Mouse (Mus musculus) limb, embryonic 11.5 days (tissue): ENCODE measurements around the gene Lpin2. TPM values are rescaled to one million over a fixed set of nuclear protein-coding genes. Genes with fewer than 3 reads are reported as not detected.
A peak's percentile ranks its signal among the peaks of the same experiment; 100 is the strongest.

Experiments used
- ATAC-seq: fragments of 200-750 bp; cut with Nextera tagmentation; 2 replicates; pipeline ENCODE4 v1.8.0; 2017; ENCODE audit warnings: low read depth; ENCODE audit not compliant: insufficient number of reproducible peaks, low FRiP score, low TSS enrichment
- DNase-seq: peaks from one replicate; pipeline ENCODE4 v3.0.0-alpha.2; 2015; ENCODE audit warnings: low spot score
- H3K27ac ChIP-seq: fragments of 300-500 bp; sonication (generic); replicated peaks from 2 replicates; pipeline ENCODE4 v1.5.1; 2014; ENCODE audit warnings: low read depth, mild to moderate bottlenecking, low read length
- H3K27me3 ChIP-seq: fragments of 300-500 bp; sonication (generic); 2 replicates; pipeline ENCODE4 v1.6.1; 2014; ENCODE audit warnings: mild to moderate bottlenecking, low read length, mixed read lengths; ENCODE audit not compliant: control insufficient read depth, insufficient read depth
- H3K36me3 ChIP-seq: fragments of 300-500 bp; sonication (generic); 2 replicates; pipeline ENCODE4 v1.6.1; 2014; ENCODE audit warnings: mild to moderate bottlenecking, low read length, moderate library complexity, mixed read lengths; ENCODE audit not compliant: control insufficient read depth, insufficient read depth
- H3K4me1 ChIP-seq: fragments of 300-500 bp; sonication (generic); 2 replicates; pipeline ENCODE4 v1.6.1; 2014; ENCODE audit warnings: low read length, mixed read lengths; ENCODE audit not compliant: control insufficient read depth, insufficient read depth
- H3K4me2 ChIP-seq: fragments of 300-500 bp; sonication (generic); 2 replicates; pipeline ENCODE4 v1.6.1; 2014; ENCODE audit warnings: low read depth, mild to moderate bottlenecking, moderate library complexity; ENCODE audit not compliant: severe bottlenecking
- H3K4me3 ChIP-seq: fragments of 300-500 bp; sonication (generic); 2 replicates; pipeline ENCODE4 v1.5.1; 2014; ENCODE audit warnings: low read depth, low read length
- H3K9ac ChIP-seq: fragments of 300-500 bp; sonication (generic); 2 replicates; pipeline ENCODE4 v1.6.1; 2014; ENCODE audit warnings: mild to moderate bottlenecking, low read length
- H3K9me3 ChIP-seq: fragments of 300-500 bp; sonication (generic); 2 replicates; pipeline ENCODE4 v1.6.1; 2016; ENCODE audit warnings: low read length; ENCODE audit not compliant: control insufficient read depth
- WGBS: fragments of 180-500 bp; shearing (Covaris S2); extraction: QIAGEN DNeasy Blood & Tissue Kit; methylation state at CpG from one replicate; pipeline ENCODE4 v1.1.7; 2014; 5-methylcytosine and 5-hydroxymethylcytosine counted together
- polyA plus RNA-seq: library from polyadenylated mRNA; unstranded; fragments of >200 nt; fragmentation: Nextera tagmentation; extraction: Ambion mirVana; gene quantifications from 2 replicates; pipeline ENCODE4 v1.2.1, GENCODE M21; 2014

The Lpin2 gene
- polyA plus RNA-seq, 1 experiment from 2014 or later: 48.1 TPM

DNA sequence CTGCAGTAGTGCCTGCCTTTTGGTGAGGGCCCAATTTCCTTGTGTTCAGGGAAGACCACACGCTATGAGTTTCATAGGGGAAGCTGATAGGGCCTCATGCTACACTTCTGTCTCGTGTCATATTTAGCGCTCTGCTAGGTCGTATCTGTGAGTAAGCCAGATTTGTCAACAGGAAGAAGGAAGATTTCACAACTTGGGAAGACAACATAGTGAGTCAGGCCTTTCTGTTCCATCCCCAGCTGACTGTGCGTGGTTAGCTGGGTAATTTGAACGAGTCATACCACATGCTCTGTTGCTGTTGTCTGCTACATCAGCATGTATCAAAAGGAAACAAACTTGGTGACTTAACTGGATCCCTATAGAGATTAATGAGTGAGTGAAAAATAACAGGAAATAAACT is 17.4 kb upstream of the Lpin2 start:
- H3K27me3 ChIP-seq: no peaks in the 10 kb centered on the region
- H3K4me3 ChIP-seq: no peak overlapping the region
- ATAC-seq (no peak), DNase-seq (peak; percentile 16)
- no peaks in the 10 kb centered on the region for H3K36me3 ChIP-seq
- WGBS: 81% methylated on average over 6 of the region's 6 CpGs
- H3K27ac ChIP-seq: no peak overlapping the region
- no peak overlapping the region for H3K9ac ChIP-seq
- H3K4me2 ChIP-seq: no peak overlapping the region
- H3K4me1 ChIP-seq: no peaks in the 10 kb centered on the region
- H3K9me3 ChIP-seq: no peaks in the 10 kb centered on the region

DNA sequence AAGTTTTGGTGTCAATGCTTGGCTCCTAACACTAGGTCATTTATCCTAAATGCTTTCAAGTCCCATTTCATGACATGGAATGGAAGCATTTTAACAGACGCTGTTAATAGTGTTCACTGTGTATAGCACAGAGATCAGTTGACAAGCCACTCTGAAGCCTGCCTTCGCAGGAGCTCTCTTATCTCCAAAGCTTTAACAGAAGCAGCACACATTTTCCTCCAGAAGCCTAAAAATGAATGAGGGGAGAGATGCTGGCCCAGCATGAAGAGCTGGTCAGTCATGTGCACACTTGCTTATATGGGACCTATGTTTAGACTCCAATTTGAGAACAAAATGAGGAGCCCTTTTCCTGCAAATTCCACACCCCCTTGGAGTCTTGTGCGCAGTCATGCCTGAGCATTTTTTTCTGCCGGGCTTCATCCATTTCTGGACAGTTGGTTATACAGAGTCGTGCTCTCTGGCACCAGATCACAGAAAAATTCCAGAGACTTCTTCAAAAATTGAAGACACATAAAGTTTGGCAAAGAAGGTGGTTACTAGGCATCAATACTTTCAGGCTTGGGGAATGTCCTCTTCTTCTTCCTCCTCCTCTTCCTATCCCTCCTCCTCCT is 14.1 kb upstream of the Lpin2 start:
- H3K9me3 ChIP-seq: no peaks in the 10 kb centered on the region
- no peak overlapping the region for H3K27ac ChIP-seq
- no peak overlapping the region for H3K4me2 ChIP-seq
- H3K36me3 ChIP-seq: no peaks in the 10 kb centered on the region
- 84% methylated on average over 5 of the region's 5 CpGs for WGBS
- no peak overlapping the region for H3K9ac ChIP-seq
- ATAC-seq (no peak), DNase-seq (peak; percentile 18)
- H3K27me3 ChIP-seq: no peaks in the 10 kb centered on the region
- no peak overlapping the region for H3K4me3 ChIP-seq
- no peaks in the 10 kb centered on the region for H3K4me1 ChIP-seq

DNA sequence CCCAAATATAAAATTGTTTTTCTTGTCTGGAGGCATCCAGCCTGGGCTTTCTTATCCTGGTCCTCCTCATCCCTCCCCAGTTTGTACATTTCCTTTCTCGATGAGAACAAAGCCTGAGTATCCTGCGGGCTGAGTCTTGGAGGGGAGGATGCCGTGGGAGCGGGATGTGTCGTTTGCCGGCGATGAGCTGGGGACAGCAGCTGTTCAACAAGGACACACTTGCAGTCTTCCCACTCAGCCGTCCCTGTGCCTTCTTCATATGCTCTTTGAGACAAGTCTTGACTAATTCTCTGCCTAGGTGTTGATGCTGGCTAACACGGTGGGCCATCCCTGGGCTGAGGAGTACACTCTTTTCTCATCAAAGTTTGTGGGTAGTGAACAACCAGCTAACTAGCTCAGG is 13.5 kb upstream of the Lpin2 start:
- DNase-seq (peak; percentile 18), ATAC-seq (no peak)
- Histone ChIP-seq H3K4me1 (no peaks in the 10 kb centered on the region), H3K4me2 (no peak overlapping the region), H3K27ac (no peak overlapping the region), H3K36me3 (no peaks in the 10 kb centered on the region), H3K27me3 (no peaks in the 10 kb centered on the region), H3K9me3 (no peaks in the 10 kb centered on the region), H3K4me3 (no peak overlapping the region), H3K9ac (no peak overlapping the region)
- WGBS: 81% methylated on average over 9 of the region's 9 CpGs

DNA sequence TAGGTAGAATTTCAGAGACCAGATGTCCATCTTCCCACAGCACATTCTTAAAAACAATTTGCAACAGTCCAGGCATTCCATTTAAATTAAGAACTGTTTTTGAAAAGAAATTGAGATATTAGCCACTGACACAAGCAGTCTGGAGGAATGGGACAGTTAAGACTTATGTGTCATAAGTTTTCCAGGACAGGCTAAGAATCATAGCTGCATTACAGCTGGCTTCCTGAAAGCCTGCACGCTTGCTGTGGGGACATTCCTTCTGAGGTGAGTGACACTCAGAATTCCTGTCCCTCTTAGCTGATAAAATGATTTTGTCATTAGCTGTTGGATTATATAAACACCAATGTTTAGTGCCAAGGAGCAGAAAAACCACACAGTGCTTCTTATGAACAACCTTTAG is 12.7 kb upstream of the Lpin2 start:
- Histone ChIP-seq H3K27ac (no peak overlapping the region), H3K36me3 (no peaks in the 10 kb centered on the region), H3K4me3 (no peak overlapping the region), H3K27me3 (no peaks in the 10 kb centered on the region), H3K4me1 (no peaks in the 10 kb centered on the region), H3K4me2 (no peak overlapping the region), H3K9me3 (no peaks in the 10 kb centered on the region), H3K9ac (no peak overlapping the region)
- WGBS: 70% methylated on average over 1 of the region's 1 CpGs
- DNase-seq (peak; percentile 5), ATAC-seq (no peak)

DNA sequence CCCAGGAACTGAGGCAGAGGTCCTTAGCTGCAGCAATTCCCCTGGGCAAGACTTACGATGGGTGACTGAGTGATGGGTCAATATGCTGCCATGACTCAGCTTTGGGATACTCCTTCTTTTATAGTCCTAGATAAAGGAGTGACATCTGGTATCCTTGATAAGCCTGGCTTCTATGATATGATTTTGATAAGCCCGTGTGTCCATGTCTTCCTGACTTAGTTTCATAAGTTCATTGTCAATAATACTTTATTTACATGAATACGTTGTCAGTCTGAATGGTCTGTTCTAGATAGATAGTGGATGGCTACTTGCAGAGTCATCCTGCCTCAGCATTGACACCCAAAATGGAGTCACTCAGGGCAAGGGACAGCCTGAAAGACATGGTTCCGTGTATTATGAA is 11.2 kb upstream of the Lpin2 start:
- ATAC-seq: no peak
- DNase-seq: peak; percentile 15
- H3K9ac ChIP-seq: no peak overlapping the region
- no peak overlapping the region for H3K27ac ChIP-seq
- H3K4me2 ChIP-seq: no peak overlapping the region
- no peaks in the 10 kb centered on the region for H3K9me3 ChIP-seq
- no peaks in the 10 kb centered on the region for H3K4me1 ChIP-seq
- no peaks in the 10 kb centered on the region for H3K36me3 ChIP-seq
- no peak overlapping the region for H3K4me3 ChIP-seq
- WGBS: 91% methylated on average over 4 of the region's 4 CpGs
- no peaks in the 10 kb centered on the region for H3K27me3 ChIP-seq

DNA sequence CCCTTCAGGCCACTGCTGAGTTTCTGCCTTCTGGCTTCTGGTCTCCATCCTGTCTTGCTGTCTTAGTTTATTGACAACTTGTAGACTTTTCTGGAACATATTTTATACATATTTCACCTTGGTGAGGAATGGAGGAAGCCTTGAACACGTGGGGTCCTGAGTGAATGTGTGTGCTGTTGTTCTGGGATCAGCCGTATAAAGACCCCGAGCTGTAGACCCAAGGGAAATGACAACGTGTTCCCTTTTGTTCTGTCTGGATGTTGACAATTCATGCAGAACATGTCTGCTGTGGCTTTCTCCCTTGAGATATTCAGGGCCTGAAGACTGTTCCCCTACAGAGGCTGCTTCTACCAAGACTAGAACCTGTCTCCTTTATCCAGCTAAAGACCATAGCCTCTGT is 5.0 kb upstream of the Lpin2 start:
- ATAC-seq (no peak), DNase-seq (no peak)
- H3K27me3 ChIP-seq: no peaks in the 10 kb centered on the region
- no peak overlapping the region for H3K4me2 ChIP-seq
- WGBS: 82% methylated on average over 4 of the region's 4 CpGs
- H3K9me3 ChIP-seq: no peaks in the 10 kb centered on the region
- H3K9ac ChIP-seq: no peak overlapping the region
- H3K4me3 ChIP-seq: no peak overlapping the region
- no peak overlapping the region for H3K27ac ChIP-seq
- no peaks in the 10 kb centered on the region for H3K36me3 ChIP-seq
- H3K4me1 ChIP-seq: peaks cover 11% of the 10 kb centered on the region

DNA sequence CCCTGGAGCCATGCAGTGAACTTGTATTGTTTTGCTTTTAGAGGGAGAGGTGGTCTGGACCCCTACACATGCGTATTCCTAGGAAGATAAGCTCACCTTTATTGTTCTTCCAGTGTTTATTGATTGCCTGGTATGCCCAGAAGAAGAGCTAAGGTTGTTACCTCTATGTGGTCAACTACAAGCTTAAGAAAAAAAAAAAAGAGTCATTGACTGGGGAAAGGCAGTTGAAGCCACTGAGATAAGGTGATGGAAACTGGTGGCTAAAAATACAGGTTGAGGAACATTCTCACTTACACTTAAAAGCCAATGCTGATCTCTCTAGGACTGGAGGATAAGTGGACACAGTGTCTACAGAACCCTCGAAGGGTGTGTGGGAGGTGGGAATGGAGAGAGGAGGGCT is 4.4 kb upstream of the Lpin2 start:
- ATAC-seq (no peak), DNase-seq (no peak)
- Histone ChIP-seq H3K9ac (no peak overlapping the region), H3K36me3 (no peaks in the 10 kb centered on the region), H3K9me3 (no peaks in the 10 kb centered on the region), H3K27me3 (no peaks in the 10 kb centered on the region), H3K4me1 (peaks cover 13% of the 10 kb centered on the region), H3K4me3 (no peak overlapping the region), H3K27ac (no peak overlapping the region), H3K4me2 (no peak overlapping the region)
- WGBS: 89% methylated on average over 2 of the region's 2 CpGs

DNA sequence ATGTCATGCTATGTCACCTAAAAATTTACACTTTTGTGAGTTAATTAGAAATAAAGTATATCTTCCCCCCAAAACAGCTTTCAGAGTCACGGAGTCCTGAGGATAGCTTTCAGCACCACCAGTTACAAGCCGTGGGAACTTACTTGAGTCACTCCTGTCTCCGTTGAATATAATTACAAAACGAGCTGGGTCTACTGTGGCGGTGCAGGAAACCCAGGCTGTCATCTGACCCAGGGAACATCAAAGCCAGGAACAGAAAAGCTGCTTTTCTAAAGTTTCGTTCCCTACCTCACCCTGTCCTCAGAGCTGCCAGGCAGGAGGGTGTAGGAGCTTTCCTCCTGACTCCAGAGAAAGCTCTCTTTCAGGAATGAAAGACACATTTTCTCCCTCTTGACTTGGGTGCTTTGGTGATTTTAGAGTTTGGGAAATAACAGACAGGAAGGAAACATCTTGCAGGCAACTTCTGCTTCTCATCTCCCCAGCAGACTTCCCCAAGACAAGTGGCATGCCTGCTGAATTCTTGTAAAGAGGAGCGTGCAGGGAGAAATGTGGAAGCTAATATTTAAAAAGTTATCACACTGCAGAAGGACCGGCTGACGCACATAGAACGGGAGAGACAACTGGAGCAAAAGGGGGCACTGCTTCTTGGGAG is 3.7 kb upstream of the Lpin2 start:
- ATAC-seq (no peak), DNase-seq (no peak)
- Histone ChIP-seq H3K4me1 (peaks cover 13% of the 10 kb centered on the region), H3K27ac (no peak overlapping the region), H3K36me3 (no peaks in the 10 kb centered on the region), H3K4me3 (no peak overlapping the region), H3K9me3 (no peaks in the 10 kb centered on the region), H3K9ac (no peak overlapping the region), H3K4me2 (no peak overlapping the region), H3K27me3 (no peaks in the 10 kb centered on the region)
- 39% methylated on average over 10 of the region's 10 CpGs for WGBS
